Mouse (Mus musculus): ENCODE measurements around the gene Mall.

Mall gene

DNA sequence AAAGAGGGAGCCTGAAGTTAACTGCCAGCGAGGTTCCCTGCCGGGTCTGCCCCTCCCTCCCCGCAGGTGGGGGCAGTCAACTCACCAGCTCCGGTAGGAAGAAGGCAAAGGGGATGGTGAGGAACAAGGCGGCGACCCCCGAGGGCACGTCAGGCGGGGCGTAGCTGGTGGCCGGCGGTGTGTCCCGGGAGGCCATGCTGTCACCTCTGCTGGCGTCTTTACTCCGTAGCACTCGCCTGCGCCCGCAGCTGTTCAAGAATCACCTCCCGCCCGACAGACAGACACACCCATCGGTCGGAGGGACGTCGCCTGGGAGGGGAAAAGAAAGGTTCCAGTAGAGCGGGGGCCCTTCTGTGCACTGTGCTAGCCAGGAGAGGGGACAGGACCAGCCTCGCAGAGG lies at the start of gene Mall:
Mall (minus strand) TSS at position 262 of the 400 bp plus-strand sequence.
- in situ Hi-C loops (cut with MboI, MseI): no loop called here

DNA sequence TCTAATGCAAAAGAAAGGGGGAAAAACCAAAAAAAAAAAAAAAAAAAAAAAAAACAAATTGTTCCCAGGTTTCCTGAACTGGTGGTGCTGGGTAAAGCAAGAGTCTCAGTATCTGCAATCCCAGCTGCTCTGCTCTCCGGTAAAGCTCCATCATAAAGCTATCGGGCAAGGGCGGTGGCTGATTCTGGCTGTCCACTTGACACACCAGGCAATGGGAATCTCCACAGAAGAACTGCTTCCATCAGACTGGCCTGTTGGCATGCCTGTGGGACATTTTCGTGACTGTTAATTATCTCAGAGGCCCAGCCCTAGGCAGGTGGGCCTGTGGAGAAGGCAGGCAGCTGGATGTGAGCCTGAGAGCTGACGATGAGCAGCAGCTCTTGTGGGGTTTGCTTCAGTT lies 48.7 kb upstream of the Mall start:
- in situ Hi-C loops (cut with MboI, MseI): no loop called here

DNA sequence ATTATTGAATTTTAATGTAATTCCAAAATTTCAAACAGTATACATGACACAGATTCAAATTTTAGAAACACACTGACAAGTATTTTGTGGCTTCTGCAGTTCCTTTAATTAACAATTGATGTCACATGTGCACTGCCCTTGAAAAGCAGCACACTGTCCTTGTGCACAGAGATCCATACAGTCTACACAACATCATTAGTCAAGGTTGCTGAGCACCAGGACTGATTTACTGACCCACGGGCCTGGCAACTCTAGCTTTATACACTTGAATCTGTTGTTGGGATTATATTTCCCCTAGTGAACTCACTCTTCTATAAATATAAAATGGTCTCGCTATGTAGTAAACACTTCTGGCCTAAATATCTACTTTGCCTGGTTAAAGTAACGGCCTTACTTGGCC lies 45.3 kb upstream of the Mall start:
- in situ Hi-C loops (cut with MboI, MseI): no loop called here

- in situ Hi-C loops (cut with MboI, MseI): no loop called here
Observed at GRCm38 (mm10) chr2:127774578-127774941, 44.8 kb upstream of the Mall start.

DNA sequence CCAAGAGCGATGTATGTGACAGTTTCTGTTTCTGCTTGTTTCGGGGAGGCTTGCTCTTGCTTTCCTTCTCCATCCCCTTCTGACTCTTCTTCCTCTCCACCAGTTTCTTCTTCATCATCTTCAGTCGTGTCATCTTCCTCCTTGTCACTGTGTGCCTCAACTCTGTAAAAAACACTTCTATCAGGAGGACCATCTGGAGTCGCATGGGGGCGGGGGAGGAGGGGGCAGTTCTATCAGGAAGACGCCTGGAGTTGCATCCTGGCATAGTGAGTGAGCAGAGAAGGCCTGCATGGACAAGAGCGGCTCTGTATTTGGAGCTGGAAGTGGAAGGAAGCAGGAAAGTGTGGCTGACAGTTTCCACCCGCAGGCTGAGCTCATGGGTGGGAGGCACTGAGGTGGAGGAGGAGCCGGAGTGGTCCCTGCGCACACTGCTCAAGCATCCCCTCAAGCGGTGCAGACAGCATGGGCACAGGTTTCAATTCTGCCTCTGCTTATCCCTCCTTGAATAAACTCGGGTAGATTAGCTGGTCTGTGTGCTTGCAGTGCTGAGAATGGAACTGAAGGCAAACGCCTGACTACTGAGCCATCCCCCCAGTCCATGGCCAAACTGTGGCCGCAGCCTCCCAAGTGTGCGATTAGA lies 44.3 kb upstream of the Mall start:
- in situ Hi-C loops (cut with MboI, MseI): no loop called here

- in situ Hi-C loops (cut with MboI, MseI): no loop called here
Observed at GRCm38 (mm10) chr2:127761587-127761986, 31.9 kb upstream of the Mall start.

DNA sequence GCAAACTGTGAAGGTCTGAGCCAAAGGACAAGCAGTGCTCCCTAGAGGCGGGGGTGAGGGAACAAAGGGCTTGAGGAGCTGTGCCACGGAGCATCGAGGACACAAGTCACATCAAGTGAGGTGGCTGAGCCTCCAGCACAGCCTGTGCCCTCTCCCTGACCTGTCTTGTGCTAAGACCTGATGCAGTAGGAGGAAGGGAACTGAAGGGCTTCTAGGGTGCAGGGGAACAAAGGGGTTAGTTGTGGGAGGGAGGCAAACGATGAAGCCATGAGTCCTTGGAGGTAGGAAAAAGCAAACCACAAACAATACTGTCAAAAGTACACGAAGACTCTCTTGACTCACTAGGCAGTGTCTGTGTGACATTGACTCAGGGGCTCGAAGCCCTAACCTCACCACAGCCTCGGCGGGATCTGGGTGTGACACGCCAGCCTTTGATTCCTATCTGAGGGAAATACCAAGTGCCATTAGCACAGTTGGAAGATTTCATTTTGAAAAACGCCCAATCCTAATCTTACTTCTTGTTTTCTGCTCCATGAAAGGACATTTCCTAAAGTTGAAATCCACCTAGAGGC lies 30.8 kb upstream of the Mall start:
- in situ Hi-C loops (cut with MboI, MseI): no loop called here

DNA sequence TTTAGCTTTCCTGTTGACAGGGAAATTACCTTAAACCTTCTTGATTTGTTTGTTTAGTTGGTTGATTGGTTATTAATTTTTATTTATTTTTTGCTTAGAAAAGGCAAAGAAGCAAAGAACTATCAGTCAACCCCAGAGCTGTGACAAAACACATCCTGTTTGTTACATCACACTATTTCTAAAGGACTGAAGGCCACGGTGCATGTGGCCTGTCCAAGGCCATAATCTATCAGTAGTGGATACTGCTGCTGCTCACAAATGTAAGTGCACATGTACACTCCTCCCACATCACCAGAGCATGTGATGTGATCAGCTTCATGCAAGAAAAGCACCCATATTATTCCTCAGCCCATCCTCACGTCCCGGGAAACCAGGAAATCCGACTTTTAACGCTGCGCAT lies 30.3 kb upstream of the Mall start:
- in situ Hi-C loops (cut with MboI, MseI): no loop called here

- in situ Hi-C loops (cut with MboI, MseI): no loop called here
Observed at GRCm38 (mm10) chr2:127759157-127759880, 29.6 kb upstream of the Mall start.

DNA sequence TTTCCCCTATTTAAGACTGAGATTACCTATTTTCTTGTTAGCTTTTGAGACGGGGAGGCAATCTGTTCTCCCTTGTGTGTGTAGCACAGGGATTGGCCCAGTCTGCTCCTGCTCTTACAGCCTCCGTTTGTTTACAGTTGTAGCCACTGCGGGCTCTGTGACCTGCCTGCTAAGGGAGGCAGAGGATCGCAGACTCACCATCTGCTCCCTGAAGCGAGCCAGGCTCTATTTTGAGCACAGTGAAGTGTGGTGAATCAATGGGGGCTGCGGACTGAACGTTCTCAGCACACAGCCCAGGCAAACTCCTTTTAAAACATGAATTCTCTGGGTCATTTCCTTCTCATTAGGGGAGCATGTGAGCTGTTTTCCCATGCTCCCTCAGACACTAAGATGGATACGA lies 27.4 kb upstream of the Mall start:
- in situ Hi-C loops (cut with MboI, MseI): no loop called here

- in situ Hi-C loops (cut with MboI, MseI): no loop called here
Observed at GRCm38 (mm10) chr2:127754113-127754512, 24.4 kb upstream of the Mall start.

- in situ Hi-C loops (cut with MboI, MseI): no loop called here
Observed at GRCm38 (mm10) chr2:127751849-127752610, 22.3 kb upstream of the Mall start.

- in situ Hi-C loops (cut with MboI, MseI): no loop called here
Observed at GRCm38 (mm10) chr2:127749376-127749775, 19.6 kb upstream of the Mall start.

- in situ Hi-C loops (cut with MboI, MseI): no loop called here
Observed at GRCm38 (mm10) chr2:127748316-127748715, 18.6 kb upstream of the Mall start.

DNA sequence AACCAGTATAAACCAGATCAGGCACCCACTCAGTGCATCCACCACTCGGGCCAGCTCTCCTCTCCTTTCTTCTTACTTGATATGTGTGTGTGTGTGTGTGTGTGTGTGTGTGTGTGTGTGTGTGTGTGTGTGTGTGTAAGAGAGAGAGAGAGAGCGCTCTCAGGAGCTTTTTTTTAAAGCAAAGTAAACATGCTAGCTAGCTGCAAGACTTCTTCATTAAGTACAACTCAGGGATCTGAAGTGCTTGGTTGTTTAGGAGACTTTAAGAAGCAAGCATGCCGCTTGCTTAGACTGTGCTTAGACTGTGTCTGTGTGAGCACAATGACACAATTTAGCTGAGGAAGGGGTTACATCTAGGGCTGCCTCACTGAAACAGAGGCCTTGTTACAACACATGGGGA lies 12.9 kb upstream of the Mall start:
- in situ Hi-C loops (cut with MboI, MseI): no loop called here

- in situ Hi-C loops (cut with MboI, MseI): no loop called here
Observed at GRCm38 (mm10) chr2:127740756-127741519, 11.2 kb upstream of the Mall start.

DNA sequence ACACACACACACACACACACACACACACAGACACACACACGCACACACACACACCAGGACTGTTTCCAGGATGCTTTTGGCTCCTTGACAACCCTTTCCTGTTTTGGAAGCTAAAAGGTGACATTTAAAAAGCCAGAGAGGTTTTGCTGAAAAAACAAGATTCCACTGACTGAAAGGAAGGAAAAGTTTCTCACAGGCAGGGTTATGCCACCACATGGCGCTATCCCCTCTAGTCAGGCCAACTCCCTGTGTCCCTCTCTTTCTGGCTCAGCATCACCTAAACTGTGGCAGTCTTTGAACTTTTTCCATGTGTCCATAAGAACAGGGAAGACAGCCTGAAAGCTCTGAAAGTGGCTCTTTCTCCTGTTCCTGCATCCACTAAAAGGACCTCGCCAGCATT lies 8.2 kb upstream of the Mall start:
- in situ Hi-C loops (cut with MboI, MseI): no loop called here

- in situ Hi-C loops (cut with MboI, MseI): no loop called here
Observed at GRCm38 (mm10) chr2:127736631-127737209, 7.0 kb upstream of the Mall start.

DNA sequence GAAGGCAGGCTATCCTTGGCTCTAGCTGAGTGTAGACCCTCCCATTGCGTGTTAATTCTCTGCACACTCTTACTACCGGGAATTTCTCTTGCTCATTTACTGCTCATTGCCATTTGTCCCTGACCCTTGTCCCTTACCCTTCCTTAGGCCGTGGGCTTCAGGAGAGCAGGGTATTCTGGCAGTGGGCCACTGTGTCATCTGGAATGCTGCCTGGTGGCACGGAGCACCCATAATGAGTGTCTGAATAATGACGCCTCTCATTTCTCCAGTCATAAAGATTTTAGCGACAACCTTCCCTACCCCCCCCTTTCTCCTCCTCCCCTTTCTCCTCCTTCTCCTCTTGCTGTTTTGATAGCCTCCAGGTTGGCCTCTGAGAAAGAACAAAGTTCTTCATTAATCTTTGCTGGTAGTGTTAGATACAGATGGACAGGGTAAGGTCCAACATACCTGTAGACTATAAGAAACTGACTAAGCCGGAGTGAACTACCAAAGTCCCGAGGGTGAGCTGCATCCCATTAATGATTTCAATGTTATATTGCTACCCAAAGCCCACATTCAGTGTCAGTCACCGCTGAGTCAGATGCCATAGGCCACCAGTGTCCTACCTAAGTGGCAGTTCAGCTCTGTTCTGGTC lies 5.9 kb upstream of the Mall start:
- in situ Hi-C loops (cut with MboI, MseI): no loop called here

GRCm38 (mm10) chr2:127734889-127735288 lies 5.2 kb upstream of the Mall start:
- in situ Hi-C loops (cut with MboI, MseI): no loop called here

All from regulatory T cell (primary cell).